ENCODE assay signal across 8 mouse cellular contexts in genomic region chr11:60106543-60107110, GRCm38 (mm10). TPM values are rescaled to one million over a fixed set of nuclear protein-coding genes. Genes with fewer than 3 reads are reported as not detected.
DNase-seq lines count a peak whose midpoint lies in the region; ATAC-seq and TF ChIP-seq lines count a peak whose summit lies in the region.

No protein-coding gene starts in this region.

- no peaks in the 10 kb centered on the region for H3K9me3 ChIP-seq in forebrain, embryonic 10.5 days
- no peaks in the 10 kb centered on the region for H3K9me3 ChIP-seq in heart, embryonic 15.5 days (replicated peaks)
- H3K9me3 ChIP-seq in liver, embryonic 14.5 days (ENCODE audit: control insufficient read depth, low read length) = no peaks in the 10 kb centered on the region
- H3K9me3 ChIP-seq in neural tube, embryonic 14.5 days (ENCODE audit: control insufficient read depth, low read length) = no peaks in the 10 kb centered on the region

- no peaks in the 10 kb centered on the region for H3K36me3 ChIP-seq in C2C12 (ENCODE audit: control insufficient read depth, insufficient read depth)
- 0 out of 2 replicates have a peak, but pooled peaks cover 2% of the 10 kb centered on the region for H3K36me3 ChIP-seq in forebrain, embryonic 10.5 days (replicated peaks)
- no peaks in the 10 kb centered on the region for H3K36me3 ChIP-seq in heart, embryonic 15.5 days
- H3K36me3 ChIP-seq in liver, embryonic 14.5 days (replicated peaks; ENCODE audit: control insufficient read depth, insufficient read depth, low read depth) = no peaks in the 10 kb centered on the region
- H3K36me3 ChIP-seq in neural tube, embryonic 14.5 days (ENCODE audit: control insufficient read depth, insufficient read depth, low read length) = no peaks in the 10 kb centered on the region

- peak overlapping the region; percentile 91 for H3ac ChIP-seq in C2C12 (ENCODE audit: control insufficient read depth, insufficient read length, low read depth)

- no peak for TF ChIP-seq CTCF in C2C12 (IDR thresholded peaks at IDR 0.05; ENCODE audit: control insufficient read depth, insufficient read depth, insufficient read length)
- TF ChIP-seq CTCF in liver, embryonic 14.5 days (IDR thresholded peaks at IDR 0.05; ENCODE audit: low read depth) = no peak

- peaks cover 66% of the 10 kb centered on the region for H3K79me2 ChIP-seq in C2C12 (ENCODE audit: control insufficient read depth, insufficient read depth)

- H3K4me2 ChIP-seq in heart, embryonic 15.5 days = peak overlapping the region; percentile 87
- peak overlapping the region; percentile 94 for H3K4me2 ChIP-seq in liver, embryonic 14.5 days (ENCODE audit: low read depth)
- peak overlapping the region; percentile 82 for H3K4me2 ChIP-seq in neural tube, embryonic 14.5 days (ENCODE audit: low read depth, low read length)

- H3K27me3 ChIP-seq in C2C12 (ENCODE audit: control insufficient read depth, insufficient read depth, insufficient read length) = no peaks in the 10 kb centered on the region
- H3K27me3 ChIP-seq in forebrain, embryonic 10.5 days (ENCODE audit: poor library complexity, severe bottlenecking) = no peaks in the 10 kb centered on the region
- no peaks in the 10 kb centered on the region for H3K27me3 ChIP-seq in heart, embryonic 15.5 days
- H3K27me3 ChIP-seq in liver, embryonic 14.5 days (ENCODE audit: control insufficient read depth, insufficient read depth, low read length) = no peaks in the 10 kb centered on the region
- no peaks in the 10 kb centered on the region for H3K27me3 ChIP-seq in neural tube, embryonic 14.5 days (ENCODE audit: control insufficient read depth, insufficient read depth, low read length)

- ATAC-seq in heart, embryonic 15.5 days (replicated peaks; ENCODE audit: insufficient number of reproducible peaks, insufficient read depth, low FRiP score, low read depth) = peak; percentile 42
- ATAC-seq in liver, embryonic 14.5 days (ENCODE audit: insufficient read depth) = peak; percentile 43
- ATAC-seq in neural tube, embryonic 14.5 days (ENCODE audit: low read depth) = peak; percentile 35; the same call in 1 of the 2 replicates
- ATAC-seq in granulocyte monocyte progenitor cell, adult 5-6 weeks (replicated peaks; ENCODE audit: poor library complexity, severe bottlenecking) = no peak

- peaks cover 63% of the 10 kb centered on the region for H3K4me1 ChIP-seq in forebrain, embryonic 10.5 days
- H3K4me1 ChIP-seq in heart, embryonic 15.5 days (replicated peaks) = peaks cover 58% of the 10 kb centered on the region
- H3K4me1 ChIP-seq in liver, embryonic 14.5 days (replicated peaks; ENCODE audit: control insufficient read depth in 2 of 2, insufficient read depth in 2 of 2, low read length in 1 of 2) = peaks cover 25 to 46% of the 10 kb centered on the region in 2 experiments
- H3K4me1 ChIP-seq in neural tube, embryonic 14.5 days (ENCODE audit: control insufficient read depth, insufficient read depth, low read length) = peaks cover 37% of the 10 kb centered on the region

- peak; percentile 26 for DNase-seq in ZHBTc4 (ENCODE audit: low read depth, low spot score)
- DNase-seq in forebrain, embryonic 10.5 days (ENCODE audit: extremely low spot score, low spot score) = no peak
- peak; percentile 72 for DNase-seq in kidney, postnatal 10 days
- peak in 1 of 3 experiments; percentile 36 for DNase-seq in liver, embryonic 14.5 days (ENCODE audit: low read depth in 3 of 3, low spot score in 3 of 3)

- TF ChIP-seq EP300 in liver, embryonic 14.5 days (IDR thresholded peaks at IDR 0.05; ENCODE audit: low read depth) = no peak

- peaks cover 58% of the 10 kb centered on the region for H3K79me3 ChIP-seq in C2C12 (ENCODE audit: low read depth)

- H3K27ac ChIP-seq in forebrain, embryonic 10.5 days = peak overlapping the region; percentile 99
- peak overlapping the region; percentile 97 for H3K27ac ChIP-seq in heart, embryonic 15.5 days
- peak overlapping the region; percentile 72 for H3K27ac ChIP-seq in liver, embryonic 14.5 days
- peak overlapping the region; percentile 93 for H3K27ac ChIP-seq in neural tube, embryonic 14.5 days (ENCODE audit: low read depth, low read length)

- H3K9ac ChIP-seq in heart, embryonic 15.5 days = peak overlapping the region; percentile 100
- peak overlapping the region; percentile 87 for H3K9ac ChIP-seq in liver, embryonic 14.5 days (replicated peaks)
- H3K9ac ChIP-seq in neural tube, embryonic 14.5 days (replicated peaks; ENCODE audit: low read depth, low read length) = peak overlapping the region; percentile 99

- H3K4me3 ChIP-seq in C2C12 (ENCODE audit: insufficient read depth, poor library complexity, severe bottlenecking) = peak overlapping the region; percentile 66
- peak overlapping the region; percentile 99 for H3K4me3 ChIP-seq in forebrain, embryonic 10.5 days
- H3K4me3 ChIP-seq in heart, embryonic 15.5 days = peak overlapping the region; percentile 83
- H3K4me3 ChIP-seq in liver, embryonic 14.5 days (ENCODE audit: insufficient read depth in 1 of 2, low read depth in 2 of 2, low read length in 2 of 2) = peak overlapping the region; percentile 63 to 84
- H3K4me3 ChIP-seq in neural tube, embryonic 14.5 days (ENCODE audit: low read depth, low read length) = peak overlapping the region; percentile 93

- 2% methylated on average over 14 of the region's 14 CpGs for WGBS in forebrain, embryonic 10.5 days
- 4% methylated on average over 14 of the region's 14 CpGs for whole genome bisulfite sequencing in heart, embryonic 15.5 days
- 6% methylated on average over 14 of the region's 14 CpGs for WGBS in liver, embryonic 14.5 days (ENCODE audit: insufficient replicate concordance)
- WGBS in neural tube, embryonic 14.5 days = 1% methylated on average over 14 of the region's 14 CpGs

TF ChIP-seq in C2C12, 6 proteins besides CTCF, POLR2A, EP300 and RAD21:
- no peak for TF ChIP-seq MYOD1 (IDR thresholded peaks at IDR 0.05; ENCODE audit: control insufficient read depth, insufficient read length, low read depth)
- no peak for TF ChIP-seq CEBPB (IDR thresholded peaks at IDR 0.05; ENCODE audit: low read depth)
- no peak for TF ChIP-seq MAX (IDR thresholded peaks at IDR 0.05)
- no peak for TF ChIP-seq FOSL1 (IDR thresholded peaks at IDR 0.05; ENCODE audit: insufficient read depth, low read length, poor library complexity, severe bottlenecking)
- no peak for TF ChIP-seq USF1 (IDR thresholded peaks at IDR 0.05; ENCODE audit: low read depth)
- TF ChIP-seq MYOG (IDR thresholded peaks at IDR 0.05; ENCODE audit: control insufficient read depth, extremely low read depth, insufficient read length) = no peak
TF ChIP-seq in C2C12: peak in this region for 0.

RNA-seq across cellular contexts. Expression of gene Rai1, which starts 1.8 kb away (rescaled TPM):
- 24.9 TPM for polyA plus RNA-seq in C2C12 (2012; fragmentation: generic; extraction: Trizol)
- 24.7 and 25.3 TPM in 2 replicates for polyA plus RNA-seq in forebrain, embryonic 10.5 days (2016; fragmentation: Nextera tagmentation; extraction: Ambion mirVana)
- 12.8 and 19.1 TPM in 2 replicates for polyA plus RNA-seq in heart, embryonic 15.5 days (2015; fragmentation: Nextera tagmentation; extraction: Ambion mirVana)
- 7.2 and 7.8 TPM in 2 replicates for polyA plus RNA-seq in liver, embryonic 14.5 days (2012; rRNA removed)
- polyA plus RNA-seq in liver, embryonic 14.5 days (2014; fragmentation: Nextera tagmentation; extraction: Ambion mirVana) = 4.5 and 5.3 TPM in 2 replicates
- polyA plus RNA-seq in neural tube, embryonic 14.5 days (2014; fragmentation: Nextera tagmentation; extraction: Ambion mirVana) = 34.1 and 35.7 TPM in 2 replicates
- 37.5 and 52.4 TPM in 2 replicates for total RNA-seq in granulocyte monocyte progenitor cell, adult 5-6 weeks (2014; fragmentation: Nextera tagmentation)
- total RNA-seq in granulocyte monocyte progenitor cell, adult 5-6 weeks (2017) = 11.0 and 13.3 TPM in 2 replicates
